ENCODE assay signal across 13 mouse cellular contexts in the genomic region with DNA sequence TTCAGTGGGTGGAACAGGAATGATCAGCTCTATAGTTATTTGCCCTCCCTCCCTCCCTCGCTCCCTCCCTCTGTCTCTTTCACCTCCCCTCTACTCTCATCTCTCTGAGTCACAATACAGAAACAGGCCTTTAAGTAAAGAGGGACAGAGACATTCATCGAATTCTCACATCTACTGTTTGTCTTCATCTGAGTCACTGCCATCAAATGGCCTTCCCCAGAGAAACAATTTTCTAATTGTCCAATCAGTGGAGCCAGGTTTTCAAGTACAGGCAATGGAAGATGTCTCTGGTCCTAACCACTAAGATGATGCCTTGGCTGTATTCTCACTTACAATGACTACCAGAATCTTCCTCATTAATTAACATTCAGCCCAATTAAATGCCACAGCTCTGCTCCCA.
"Had no signal": no experiment of that assay in that cellular context is flagged by ENCODE, and none has a peak within 500 bp of the region (broad histone marks: within the 10 kb centered on the region; RNA-seq: fewer than 3 reads in every experiment).

No protein-coding gene starts in this region.

- H3K9ac ChIP-seq: lung, embryonic 14.5 days; midbrain, embryonic 13.5 days; neural tube, embryonic 13.5 days; neural tube, embryonic 15.5 days; stomach, embryonic 15.5 days had no signal

- H3K27me3 ChIP-seq: midbrain, embryonic 13.5 days; neural tube, embryonic 13.5 days; neural tube, embryonic 15.5 days; stomach, embryonic 15.5 days had no signal

- H3K36me3 ChIP-seq: midbrain, embryonic 10.5 days; midbrain, embryonic 13.5 days; neural tube, embryonic 13.5 days; neural tube, embryonic 15.5 days; stomach, embryonic 15.5 days had no signal

- H3K27ac ChIP-seq: midbrain, embryonic 10.5 days; midbrain, embryonic 13.5 days; neural tube, embryonic 13.5 days; neural tube, embryonic 15.5 days; stomach, embryonic 15.5 days; stomach, postnatal 0 days had no signal

- ATAC-seq: midbrain, embryonic 13.5 days; midbrain, embryonic 16.5 days had no signal

- H3K4me3 ChIP-seq: midbrain, embryonic 10.5 days; midbrain, embryonic 13.5 days; myocyte; neural tube, embryonic 13.5 days; neural tube, embryonic 15.5 days; stomach, embryonic 15.5 days had no signal

- H3K4me1 ChIP-seq: midbrain, embryonic 13.5 days had no signal

- DNase-seq: lung, embryonic 14.5 days; right cerebral cortex, postnatal 14 days; thymus, adult 2 months; thymus, postnatal 25 days; thymus, postnatal 4 days had no signal

- H3K4me2 ChIP-seq: lung, embryonic 14.5 days; midbrain, embryonic 13.5 days; neural tube, embryonic 13.5 days; neural tube, embryonic 15.5 days; stomach, embryonic 15.5 days had no signal

- H3K9me3 ChIP-seq: neural tube, embryonic 15.5 days; stomach, embryonic 15.5 days had no signal
